Mouse (Mus musculus) small intestine, adult 2 months (tissue): Measurements from ENCODE around the gene Trim17.

Experiments
- CTCF ChIP-seq: fragments of 200-500 bp; IDR thresholded peaks from 2 replicates; pipeline ENCODE4 v1.5.1; 2012; ENCODE audit warnings: low read depth, mild to moderate bottlenecking, control low read depth, inconsistent platforms, low read length, moderate library complexity, mixed read lengths; ENCODE audit not compliant: insufficient replicate concordance, insufficient read length; ENCODE audit errors: extremely low read depth
- POLR2A ChIP-seq: fragments of 200-500 bp; IDR thresholded peaks from 2 replicates; pipeline ENCODE4 v1.6.1; 2012; ENCODE audit warnings: low read depth, mild to moderate bottlenecking, control low read depth, inconsistent platforms, low read length, moderate library complexity

- no peak for TF ChIP-seq CTCF
- no peak for TF ChIP-seq POLR2A
Observed at GRCm38 (mm10) chr11:58957226-58957914, 2.9 kb downstream of the Trim17 start.
